Mouse (Mus musculus) stomach, embryonic 16.5 days (tissue): ENCODE measurements at regions not wholly inside any gene's neighbourhood (a gene's known extent, or its start where the extent isn't known, plus 50 kb on each side); places are given as distances from the start of the nearest gene placed in this dataset.

Experiments used
- ATAC-seq: fragments of 200-750 bp; cut with Nextera tagmentation; 2 replicates; pipeline ENCODE4 v1.8.0; 2017; ENCODE audit warnings: moderate number of reproducible peaks, moderate TSS enrichment; ENCODE audit not compliant: insufficient read depth, low FRiP score
- H3K27ac ChIP-seq: fragments of 300-500 bp; sonication (generic); 2 replicates; pipeline ENCODE4 v1.5.1; 2014; ENCODE audit warnings: low read length
- H3K27me3 ChIP-seq: fragments of 300-500 bp; sonication (generic); 2 replicates; pipeline ENCODE4 v1.6.1; 2014; ENCODE audit warnings: low read length, control low read depth, mixed read lengths; ENCODE audit not compliant: control insufficient read depth, insufficient read depth
- H3K36me3 ChIP-seq: fragments of 300-500 bp; sonication (generic); 2 replicates; pipeline ENCODE4 v1.6.1; 2014; ENCODE audit warnings: low read length; ENCODE audit not compliant: control insufficient read depth, insufficient read depth
- H3K4me1 ChIP-seq: fragments of 300-500 bp; sonication (generic); 2 replicates; pipeline ENCODE4 v1.6.1; 2014; ENCODE audit warnings: low read length, control low read depth, mixed read lengths; ENCODE audit not compliant: control insufficient read depth, insufficient read depth
- H3K4me2 ChIP-seq: fragments of 300-500 bp; sonication (generic); 2 replicates; pipeline ENCODE4 v1.6.1; 2014; ENCODE audit warnings: low read depth, low read length, mixed read lengths
- H3K4me3 ChIP-seq: fragments of 300-500 bp; sonication (generic); replicated peaks from 2 replicates; pipeline ENCODE4 v1.5.1; 2014; ENCODE audit warnings: mild to moderate bottlenecking, low read length
- H3K9ac ChIP-seq: fragments of 300-500 bp; sonication (generic); 2 replicates; pipeline ENCODE4 v1.6.1; 2014; ENCODE audit warnings: low read length
- H3K9me3 ChIP-seq: fragments of 300-500 bp; sonication (generic); replicated peaks from 2 replicates; pipeline ENCODE4 v1.6.1; 2016; ENCODE audit warnings: low read length, control low read depth; ENCODE audit not compliant: control insufficient read depth
- WGBS: fragments of 180-500 bp; shearing (Covaris S2); extraction: QIAGEN DNeasy Blood & Tissue Kit; methylation state at CpG from one replicate; pipeline ENCODE4 v1.1.7; 2014; 5-methylcytosine and 5-hydroxymethylcytosine counted together

- H3K27ac ChIP-seq: no peak overlapping the region
- no peaks in the 10 kb centered on the region for H3K36me3 ChIP-seq
- WGBS: 78% methylated on average over 5 of the region's 5 CpGs
- H3K4me2 ChIP-seq: no peak overlapping the region
- no peaks in the 10 kb centered on the region for H3K9me3 ChIP-seq
- H3K4me1 ChIP-seq: no peaks in the 10 kb centered on the region
- no peak overlapping the region for H3K4me3 ChIP-seq
- no peak for ATAC-seq
- no peak overlapping the region for H3K9ac ChIP-seq
- H3K27me3 ChIP-seq: no peaks in the 10 kb centered on the region
Observed at GRCm38 (mm10) chr10:46320328-46321038, 742.9 kb downstream of the Hace1 start.

- Histone ChIP-seq H3K36me3 (no peaks in the 10 kb centered on the region), H3K27ac (no peak overlapping the region), H3K27me3 (no peaks in the 10 kb centered on the region), H3K4me1 (no peaks in the 10 kb centered on the region), H3K4me2 (no peak overlapping the region), H3K4me3 (no peak overlapping the region), H3K9ac (no peak overlapping the region), H3K9me3 (no peaks in the 10 kb centered on the region)
- WGBS: 81% methylated on average over 3 of the region's 3 CpGs
- ATAC-seq: no peak
Observed at GRCm38 (mm10) chr10:46321040-46321439, 743.4 kb downstream of the Hace1 start.

DNA sequence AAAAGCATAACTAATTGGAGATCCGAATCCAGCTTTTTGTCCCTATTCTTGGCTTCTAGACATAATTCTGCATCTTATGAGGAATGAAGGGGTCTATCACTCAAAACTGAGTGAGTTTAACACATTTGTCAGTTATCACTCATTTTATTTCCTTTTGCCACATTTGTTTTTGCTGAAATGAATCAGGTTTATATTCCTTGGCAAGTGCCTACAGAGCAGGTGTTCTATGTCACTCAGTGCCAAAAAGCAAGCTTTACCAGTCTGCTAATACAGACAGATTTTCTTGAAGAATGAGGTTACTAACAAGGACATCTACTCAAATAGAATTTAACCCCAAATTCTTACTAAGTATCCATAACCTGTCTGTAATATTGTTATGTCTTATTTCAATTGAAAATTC lies 751.4 kb downstream of the Hace1 start:
- no peaks in the 10 kb centered on the region for H3K36me3 ChIP-seq
- H3K27ac ChIP-seq: no peak overlapping the region
- H3K27me3 ChIP-seq: no peaks in the 10 kb centered on the region
- H3K4me1 ChIP-seq: no peaks in the 10 kb centered on the region
- WGBS: 74% methylated on average over 1 of the region's 1 CpGs
- H3K9me3 ChIP-seq: no peaks in the 10 kb centered on the region
- H3K4me2 ChIP-seq: no peak overlapping the region
- no peak for ATAC-seq
- no peak overlapping the region for H3K4me3 ChIP-seq
- H3K9ac ChIP-seq: no peak overlapping the region

DNA sequence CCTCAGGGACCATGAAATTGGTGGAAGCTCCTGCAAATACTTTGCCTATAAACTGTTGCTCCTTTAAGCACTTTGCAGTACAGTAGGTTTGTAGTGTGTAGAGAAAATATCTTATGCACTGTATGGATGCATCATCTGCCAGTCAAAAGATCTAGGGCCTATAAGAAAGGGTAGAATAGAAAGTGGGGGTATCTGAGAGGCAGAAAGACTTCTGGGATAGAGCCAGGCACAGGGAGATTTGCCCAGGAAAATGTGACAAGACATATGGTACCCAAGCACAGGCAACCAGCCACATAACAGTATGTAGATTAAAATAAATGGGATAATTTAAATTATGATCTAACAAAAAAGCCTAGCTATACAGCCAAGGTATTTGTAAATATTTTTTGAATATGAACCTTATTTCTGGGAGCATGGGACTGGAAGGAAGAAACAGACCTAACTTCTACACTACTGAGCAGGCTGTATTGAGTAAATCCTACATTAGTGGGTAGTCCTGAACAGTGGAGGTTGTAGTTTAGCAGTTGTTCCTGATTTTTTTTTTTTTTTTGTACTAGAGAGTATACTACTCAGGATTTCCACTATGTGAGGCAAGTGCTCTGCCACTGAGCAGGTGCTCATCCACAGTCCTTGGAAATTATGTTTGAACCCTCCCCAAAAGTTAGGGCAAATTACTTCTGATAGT lies 754.1 kb downstream of the Hace1 start:
- no peaks in the 10 kb centered on the region for H3K9me3 ChIP-seq
- H3K27ac ChIP-seq: no peak overlapping the region
- no peak overlapping the region for H3K4me2 ChIP-seq
- no peaks in the 10 kb centered on the region for H3K36me3 ChIP-seq
- H3K4me3 ChIP-seq: no peak overlapping the region
- ATAC-seq: no peak
- H3K9ac ChIP-seq: no peak overlapping the region
- no peaks in the 10 kb centered on the region for H3K4me1 ChIP-seq
- no peaks in the 10 kb centered on the region for H3K27me3 ChIP-seq

GRCm38 (mm10) chr10:46333231-46333630 lies 755.6 kb downstream of the Hace1 start:
- Histone ChIP-seq H3K36me3 (no peaks in the 10 kb centered on the region), H3K4me3 (no peak overlapping the region), H3K9me3 (no peaks in the 10 kb centered on the region), H3K4me1 (no peaks in the 10 kb centered on the region), H3K27me3 (no peaks in the 10 kb centered on the region), H3K4me2 (no peak overlapping the region), H3K27ac (no peak overlapping the region), H3K9ac (no peak overlapping the region)
- ATAC-seq: no peak

DNA sequence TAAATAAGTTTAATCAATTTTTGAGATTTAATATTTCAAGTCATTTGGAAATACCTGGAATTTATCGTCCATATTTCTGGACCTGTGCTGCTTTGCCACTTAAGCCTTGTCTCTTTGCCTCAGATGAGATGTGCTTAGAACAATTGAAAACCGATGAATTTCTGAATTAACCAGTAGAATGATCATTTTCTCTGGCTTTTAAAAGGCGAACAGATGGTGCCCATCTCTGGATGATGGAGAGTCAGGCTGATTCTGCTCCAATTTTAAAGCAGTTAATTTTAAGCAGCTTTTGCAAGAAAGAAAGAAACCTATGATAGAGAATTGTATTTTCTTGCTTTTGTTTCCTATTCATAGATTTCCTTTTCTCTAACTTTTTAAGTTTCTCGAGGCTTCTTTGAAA lies 767.7 kb downstream of the Hace1 start:
- H3K27ac ChIP-seq: no peak overlapping the region
- 69% methylated on average over 4 of the region's 4 CpGs for WGBS
- H3K9me3 ChIP-seq: no peaks in the 10 kb centered on the region
- H3K4me3 ChIP-seq: no peak overlapping the region
- no peak overlapping the region for H3K9ac ChIP-seq
- no peaks in the 10 kb centered on the region for H3K36me3 ChIP-seq
- H3K4me2 ChIP-seq: no peak overlapping the region
- H3K27me3 ChIP-seq: no peaks in the 10 kb centered on the region
- no peak for ATAC-seq
- H3K4me1 ChIP-seq: no peaks in the 10 kb centered on the region

DNA sequence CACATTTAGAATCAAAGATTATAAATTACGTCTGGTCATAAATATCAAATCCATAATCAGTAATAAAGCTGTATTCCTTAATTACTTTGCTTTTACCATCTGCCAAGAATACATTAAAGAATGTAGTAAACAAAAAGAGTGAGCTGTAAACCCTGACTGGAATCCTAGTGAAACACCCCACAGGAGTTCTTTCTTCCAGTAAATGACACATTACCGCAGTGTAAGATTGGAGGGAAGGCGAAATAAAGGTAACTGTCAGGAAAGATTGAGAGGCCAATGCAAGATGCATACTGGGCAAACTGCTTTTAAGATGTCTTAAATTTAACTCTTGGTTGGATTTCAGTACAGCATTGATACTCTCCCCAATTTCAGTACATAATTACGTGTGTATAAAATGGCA lies 772.0 kb downstream of the Hace1 start:
- 63% methylated on average over 4 of the region's 4 CpGs for WGBS
- Histone ChIP-seq H3K9ac (no peak overlapping the region), H3K27ac (no peak overlapping the region), H3K4me1 (no peaks in the 10 kb centered on the region), H3K4me2 (no peak overlapping the region), H3K27me3 (no peaks in the 10 kb centered on the region), H3K9me3 (no peaks in the 10 kb centered on the region), H3K36me3 (no peaks in the 10 kb centered on the region), H3K4me3 (no peak overlapping the region)
- ATAC-seq: no peak

DNA sequence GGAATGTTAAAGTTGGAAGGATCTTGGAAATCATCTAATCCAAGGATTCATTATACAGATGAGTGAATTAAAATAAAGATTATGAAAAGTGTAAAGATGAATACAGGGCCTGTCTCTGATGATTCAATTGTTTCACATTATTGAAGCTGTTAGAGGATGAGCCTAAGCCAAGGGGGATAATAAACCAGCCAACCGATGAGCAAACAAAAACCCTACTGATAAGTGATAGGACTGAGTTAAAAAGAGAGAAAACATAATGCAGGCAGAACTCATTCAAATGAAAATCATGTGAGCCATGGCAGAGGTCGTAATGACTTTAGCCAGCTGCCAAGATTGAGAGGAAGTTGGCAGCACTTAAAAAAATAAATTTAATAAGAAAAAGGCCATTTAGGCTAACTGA lies 772.6 kb downstream of the Hace1 start:
- Histone ChIP-seq H3K4me1 (no peaks in the 10 kb centered on the region), H3K36me3 (no peaks in the 10 kb centered on the region), H3K9me3 (no peaks in the 10 kb centered on the region), H3K27me3 (no peaks in the 10 kb centered on the region), H3K9ac (no peak overlapping the region), H3K4me2 (no peak overlapping the region), H3K4me3 (no peak overlapping the region), H3K27ac (no peak overlapping the region)
- WGBS: 44% methylated on average over 2 of the region's 2 CpGs
- no peak for ATAC-seq

GRCm38 (mm10) chr10:46356775-46357174 lies 779.1 kb downstream of the Hace1 start:
- WGBS: 64% methylated on average over 1 of the region's 1 CpGs
- H3K27me3 ChIP-seq: no peaks in the 10 kb centered on the region
- no peak for ATAC-seq
- no peak overlapping the region for H3K4me3 ChIP-seq
- H3K4me1 ChIP-seq: no peaks in the 10 kb centered on the region
- no peaks in the 10 kb centered on the region for H3K36me3 ChIP-seq
- no peaks in the 10 kb centered on the region for H3K9me3 ChIP-seq
- H3K4me2 ChIP-seq: no peak overlapping the region
- H3K9ac ChIP-seq: no peak overlapping the region
- no peak overlapping the region for H3K27ac ChIP-seq
